Mouse (Mus musculus) adrenal gland, adult (tissue): ENCODE data around the gene Col6a4.

Experiments used
- DNase-seq, 2 experiments: peaks; one replicate each; pipeline ENCODE4 v3.0.0; 2022 to 2023; ENCODE audit warnings: low spot score in 1 of 2; ENCODE audit not compliant: inconsistent age in 2 of 2

Gene Col6a4

GRCm38 (mm10) chr9:106076234-106076633 lies 20.3 kb downstream of the Col6a4 start:
- no peak for DNase-seq

GRCm38 (mm10) chr9:106073956-106074355 lies 22.6 kb downstream of the Col6a4 start:
- no peak for DNase-seq

GRCm38 (mm10) chr9:106071651-106072050 lies 24.9 kb downstream of the Col6a4 start:
- DNase-seq: no peak

- no peak for DNase-seq
Measured at GRCm38 (mm10) chr9:106053446-106053845, 43.1 kb downstream of the Col6a4 start.

GRCm38 (mm10) chr9:106043921-106044503 lies 52.6 kb downstream of the Col6a4 start:
- no peak for DNase-seq

- DNase-seq: no peak
Measured at GRCm38 (mm10) chr9:106039915-106040659, 56.5 kb downstream of the Col6a4 start.

- DNase-seq: no peak
Measured at GRCm38 (mm10) chr9:106039276-106039675, 57.3 kb downstream of the Col6a4 start.

GRCm38 (mm10) chr9:106038865-106039264 lies 57.7 kb downstream of the Col6a4 start:
- peak; percentile 46 to 92 for DNase-seq

- DNase-seq: peak in 1 of 2 experiments; percentile 72
Measured at GRCm38 (mm10) chr9:106015666-106016065, 80.9 kb downstream of the Col6a4 start.

GRCm38 (mm10) chr9:106013139-106013538 lies 83.4 kb downstream of the Col6a4 start:
- no peak for DNase-seq

- no peak for DNase-seq
Measured at GRCm38 (mm10) chr9:105997955-105998354, 98.6 kb downstream of the Col6a4 start.

GRCm38 (mm10) chr9:105992425-105992824 lies 104.2 kb downstream of the Col6a4 start:
- DNase-seq: no peak

- DNase-seq: no peak
Measured at GRCm38 (mm10) chr9:105990099-105990498, 106.5 kb downstream of the Col6a4 start.

- DNase-seq: no peak
Measured at GRCm38 (mm10) chr9:105989468-105989867, 107.1 kb downstream of the Col6a4 start.

- peak in 1 of 2 experiments; percentile 60 for DNase-seq
Measured at GRCm38 (mm10) chr9:105988096-105988495, 108.5 kb downstream of the Col6a4 start.

- no peak for DNase-seq
Measured at GRCm38 (mm10) chr9:105984931-105985519, 111.6 kb downstream of the Col6a4 start.

GRCm38 (mm10) chr9:105978479-105978878 lies 118.1 kb downstream of the Col6a4 start:
- DNase-seq: no peak

- no peak for DNase-seq
Measured at GRCm38 (mm10) chr9:105976871-105977270, 119.7 kb downstream of the Col6a4 start.

- DNase-seq: no peak
Measured at GRCm38 (mm10) chr9:105976314-105976713, 120.3 kb downstream of the Col6a4 start.

GRCm38 (mm10) chr9:105973736-105974135 lies 122.8 kb downstream of the Col6a4 start:
- DNase-seq: no peak

GRCm38 (mm10) chr9:105972031-105972430 lies 124.6 kb downstream of the Col6a4 start:
- no peak for DNase-seq

- DNase-seq: no peak
Measured at GRCm38 (mm10) chr9:105971351-105971894, 125.2 kb downstream of the Col6a4 start.
